Mouse (Mus musculus): Measurements from ENCODE around the gene Mob3c. TPM values are rescaled to one million over a fixed set of nuclear protein-coding genes. Genes with fewer than 3 reads are reported as not detected.
A peak's percentile ranks its signal among the peaks of the same experiment; 100 is the strongest.

Mob3c gene
- polyA plus RNA-seq, 1 experiment from 2014 or later: 6.0 TPM

DNA sequence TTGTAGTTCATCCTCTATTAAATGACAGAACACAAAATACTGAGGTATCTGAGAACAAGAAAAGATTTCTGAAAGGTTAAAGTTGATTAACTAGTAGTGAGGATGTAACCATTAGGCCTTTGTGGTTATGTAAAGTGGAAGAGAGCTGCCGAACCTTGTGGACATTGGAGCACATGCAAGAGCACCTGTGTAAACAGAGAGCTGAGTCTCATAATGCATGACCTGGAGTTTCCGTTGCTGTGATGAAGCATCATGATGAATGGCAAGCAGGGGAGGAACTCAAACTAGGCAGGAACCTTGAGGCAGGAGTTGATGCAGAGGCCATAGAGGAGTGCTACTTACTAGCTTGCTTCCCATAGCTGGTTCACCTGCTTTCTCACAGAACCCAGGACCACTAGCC lies 22.7 kb downstream of the Mob3c start:
- Histone ChIP-seq H3K36me3 (ENCODE audit: control insufficient read depth, insufficient read depth, low read length) (peaks cover 10% of the 10 kb centered on the region), H3K9me3 (ENCODE audit: control insufficient read depth, low read length) (no peaks in the 10 kb centered on the region), H3K4me1 (ENCODE audit: control insufficient read depth, insufficient read depth, low read length) (peaks cover 18% of the 10 kb centered on the region), H3K4me3 (ENCODE audit: low read depth, low read length) (no peak overlapping the region), H3K4me2 (ENCODE audit: low read depth, severe bottlenecking) (no peak overlapping the region), H3K27ac (replicated peaks; ENCODE audit: low read depth, low read length) (no peak overlapping the region), H3K27me3 (ENCODE audit: control insufficient read depth, insufficient read depth, low read length) (no peaks in the 10 kb centered on the region), H3K9ac (ENCODE audit: low read length) (no peak overlapping the region)
- no peak for DNase-seq (ENCODE audit: low spot score)
- no peak for ATAC-seq (ENCODE audit: insufficient number of reproducible peaks, low FRiP score, low TSS enrichment, low read depth)
- WGBS: 62% methylated on average over 2 of the region's 2 CpGs

DNA sequence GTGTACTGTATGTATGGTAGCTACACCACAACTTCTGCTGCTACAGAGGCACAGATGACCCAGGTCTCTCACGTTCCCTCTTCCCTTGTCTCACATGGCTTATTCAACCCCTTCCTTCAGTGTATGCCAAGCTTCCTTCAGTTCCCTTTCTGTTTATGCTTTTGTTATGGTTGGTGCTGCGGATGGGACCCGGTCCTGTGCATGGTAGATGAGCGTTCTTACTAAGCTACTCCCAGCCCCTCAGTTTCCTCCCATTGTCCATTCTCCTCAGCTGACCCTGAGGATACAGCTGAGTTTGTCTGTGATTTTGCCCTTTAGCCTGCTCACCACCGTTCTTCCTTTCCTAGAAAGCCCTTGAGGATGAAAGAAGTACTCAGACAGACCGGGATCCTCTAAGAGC lies 23.7 kb downstream of the Mob3c start:
- H3K36me3 ChIP-seq (ENCODE audit: control insufficient read depth, insufficient read depth, low read length): peaks cover 10% of the 10 kb centered on the region
- WGBS: 92% methylated on average over 6 of the region's 6 CpGs
- ATAC-seq (ENCODE audit: insufficient number of reproducible peaks, low FRiP score, low TSS enrichment, low read depth): no peak

DNA sequence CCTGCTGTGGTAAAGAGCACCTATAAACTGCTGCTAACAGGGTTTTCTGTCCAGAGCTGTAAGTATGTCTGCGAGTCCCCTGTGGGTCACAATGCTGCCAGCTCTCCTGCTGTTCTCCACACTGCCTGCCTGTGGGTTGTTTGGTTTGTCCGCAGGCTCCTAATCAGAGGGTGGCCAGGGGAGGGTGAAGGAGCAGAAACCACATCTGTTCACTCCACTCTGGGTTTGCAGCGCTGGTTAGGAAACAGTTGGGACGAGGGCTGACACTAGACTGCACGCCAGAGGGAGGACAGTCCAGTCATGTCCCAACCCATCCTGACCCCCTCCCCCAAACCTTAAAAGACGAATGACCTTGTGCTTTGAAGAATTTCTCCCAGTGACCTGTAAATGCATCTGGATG lies 27.2 kb downstream of the Mob3c start:
- 27% methylated on average over 6 of the region's 6 CpGs for WGBS
- Histone ChIP-seq H3K36me3 (ENCODE audit: control insufficient read depth, insufficient read depth, low read length) (peaks cover 6% of the 10 kb centered on the region), H3K27me3 (ENCODE audit: control insufficient read depth, insufficient read depth, low read length) (no peaks in the 10 kb centered on the region), H3K27ac (replicated peaks; ENCODE audit: low read depth, low read length) (0 out of 2 replicates have a peak overlapping the region, but pooled peaks have one; percentile 26), H3K9ac (ENCODE audit: low read length) (no peak overlapping the region), H3K4me2 (ENCODE audit: low read depth, severe bottlenecking) (no peak overlapping the region; the same call in 1 of the 2 replicates), H3K4me1 (ENCODE audit: control insufficient read depth, insufficient read depth, low read length) (peaks cover 25% of the 10 kb centered on the region), H3K4me3 (ENCODE audit: low read depth, low read length) (no peak overlapping the region), H3K9me3 (ENCODE audit: control insufficient read depth, low read length) (no peaks in the 10 kb centered on the region)
- peak; percentile 41; the same call in 1 of the 2 replicates for ATAC-seq (ENCODE audit: insufficient number of reproducible peaks, low FRiP score, low TSS enrichment, low read depth)
- DNase-seq (ENCODE audit: low spot score): no peak

More for the DNA sequence above, 23.7 kb downstream of the Mob3c start:
- Histone ChIP-seq H3K9me3 (ENCODE audit: control insufficient read depth, low read length) (no peaks in the 10 kb centered on the region), H3K4me1 (ENCODE audit: control insufficient read depth, insufficient read depth, low read length) (peaks cover 25% of the 10 kb centered on the region), H3K27ac (replicated peaks; ENCODE audit: low read depth, low read length) (no peak overlapping the region), H3K4me2 (ENCODE audit: low read depth, severe bottlenecking) (no peak overlapping the region), H3K9ac (ENCODE audit: low read length) (no peak overlapping the region), H3K4me3 (ENCODE audit: low read depth, low read length) (no peak overlapping the region), H3K27me3 (ENCODE audit: control insufficient read depth, insufficient read depth, low read length) (no peaks in the 10 kb centered on the region)
- DNase-seq (ENCODE audit: low spot score): no peak

DNA sequence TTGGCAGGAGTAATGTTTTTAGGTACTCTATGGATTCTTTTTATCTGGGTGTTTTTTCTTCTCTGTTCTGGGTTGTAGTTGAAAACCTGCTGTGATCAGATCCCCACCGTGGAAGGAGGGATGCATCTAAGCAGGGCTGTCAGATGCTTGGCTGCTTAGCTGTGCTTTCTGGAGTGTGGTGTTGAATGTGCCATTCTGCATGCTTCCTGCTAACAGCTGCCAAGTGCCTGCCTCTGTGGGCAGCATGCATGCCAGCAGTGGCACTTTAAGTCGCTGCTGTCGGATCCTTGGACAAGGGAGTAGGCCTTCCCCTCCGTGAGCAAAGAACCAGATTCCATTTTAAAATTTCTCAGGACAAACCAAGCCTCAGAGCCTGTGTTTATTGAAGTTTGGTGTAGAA lies 27.7 kb downstream of the Mob3c start:
- Histone ChIP-seq H3K4me3 (ENCODE audit: low read depth, low read length) (no peak overlapping the region), H3K27ac (replicated peaks; ENCODE audit: low read depth, low read length) (0 out of 2 replicates have a peak overlapping the region, but pooled peaks have one; percentile 26), H3K36me3 (ENCODE audit: control insufficient read depth, insufficient read depth, low read length) (peaks cover 6% of the 10 kb centered on the region), H3K4me1 (ENCODE audit: control insufficient read depth, insufficient read depth, low read length) (peaks cover 25% of the 10 kb centered on the region), H3K4me2 (ENCODE audit: low read depth, severe bottlenecking) (no peak overlapping the region; the same call in 1 of the 2 replicates), H3K9me3 (ENCODE audit: control insufficient read depth, low read length) (no peaks in the 10 kb centered on the region), H3K27me3 (ENCODE audit: control insufficient read depth, insufficient read depth, low read length) (no peaks in the 10 kb centered on the region), H3K9ac (ENCODE audit: low read length) (no peak overlapping the region)
- 71% methylated on average over 4 of the region's 4 CpGs for WGBS
- DNase-seq (ENCODE audit: low spot score) (no peak), ATAC-seq (ENCODE audit: insufficient number of reproducible peaks, low FRiP score, low TSS enrichment, low read depth) (no peak)

DNA sequence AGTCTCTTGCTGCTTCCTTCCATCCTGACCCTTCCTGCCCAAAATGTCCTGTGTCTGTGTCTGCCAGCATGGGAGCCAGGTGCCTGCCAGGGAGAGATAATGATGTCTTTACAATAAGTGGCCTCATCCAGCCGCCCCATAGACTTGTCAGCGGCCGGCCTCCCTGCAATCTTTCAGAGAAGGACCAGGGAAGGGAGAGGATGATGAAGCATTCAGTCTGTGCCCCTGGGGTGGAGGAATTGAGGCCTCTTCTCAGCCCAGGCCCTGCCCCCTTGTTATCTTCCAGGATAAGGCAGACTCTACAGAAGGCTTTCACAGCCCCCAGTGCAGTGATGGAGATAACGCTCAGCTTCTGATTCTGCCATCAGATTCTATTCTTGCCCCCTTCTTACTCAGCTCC lies 28.4 kb downstream of the Mob3c start:
- peaks cover 6% of the 10 kb centered on the region; the same call in 1 of the 2 replicates for H3K36me3 ChIP-seq (ENCODE audit: control insufficient read depth, insufficient read depth, low read length)
- no peak overlapping the region for H3K4me2 ChIP-seq (ENCODE audit: low read depth, severe bottlenecking)
- peaks cover 25% of the 10 kb centered on the region for H3K4me1 ChIP-seq (ENCODE audit: control insufficient read depth, insufficient read depth, low read length)
- H3K9me3 ChIP-seq (ENCODE audit: control insufficient read depth, low read length): no peaks in the 10 kb centered on the region
- no peak overlapping the region for H3K9ac ChIP-seq (ENCODE audit: low read length)
- no peak overlapping the region for H3K4me3 ChIP-seq (ENCODE audit: low read depth, low read length)
- DNase-seq (ENCODE audit: low spot score): no peak
- no peak overlapping the region for H3K27ac ChIP-seq (replicated peaks; ENCODE audit: low read depth, low read length)
- no peak for ATAC-seq (ENCODE audit: insufficient number of reproducible peaks, low FRiP score, low TSS enrichment, low read depth)
- no peaks in the 10 kb centered on the region for H3K27me3 ChIP-seq (ENCODE audit: control insufficient read depth, insufficient read depth, low read length)
- WGBS: 71% methylated on average over 4 of the region's 4 CpGs

DNA sequence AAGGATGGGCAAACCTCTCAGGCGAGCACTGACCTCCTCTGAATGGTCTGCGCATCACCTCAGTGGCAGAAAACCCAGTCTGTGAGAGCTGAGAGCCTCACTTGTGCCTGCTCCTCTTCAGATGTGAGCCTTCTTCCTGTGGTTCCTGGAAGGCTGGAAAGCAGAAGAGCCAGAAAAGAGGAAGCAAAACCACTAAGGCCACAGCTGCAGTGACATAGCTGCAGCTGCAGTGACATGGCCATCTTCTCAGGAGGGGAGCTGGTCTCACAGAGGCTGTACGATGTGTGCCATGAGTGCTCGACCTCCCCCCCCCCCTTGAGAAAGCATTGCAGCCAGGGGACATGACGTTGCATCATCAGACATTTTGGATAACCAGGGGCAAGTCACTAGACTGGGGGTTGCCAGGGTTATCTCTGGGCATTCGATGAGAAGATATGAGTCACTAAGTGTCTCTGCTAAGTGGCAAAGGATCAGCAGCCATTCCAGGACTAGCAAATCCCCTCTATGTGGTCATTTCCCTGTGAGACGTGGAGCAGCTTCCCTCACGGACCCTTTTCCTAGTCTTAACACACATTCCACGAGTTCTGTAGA lies 29.5 kb downstream of the Mob3c start:
- Histone ChIP-seq H3K4me2 (ENCODE audit: low read depth, severe bottlenecking) (no peak overlapping the region), H3K4me3 (ENCODE audit: low read depth, low read length) (no peak overlapping the region), H3K27me3 (ENCODE audit: control insufficient read depth, insufficient read depth, low read length) (no peaks in the 10 kb centered on the region), H3K36me3 (ENCODE audit: control insufficient read depth, insufficient read depth, low read length) (0 out of 2 replicates have a peak, but pooled peaks cover 4% of the 10 kb centered on the region), H3K9ac (ENCODE audit: low read length) (no peak overlapping the region), H3K27ac (replicated peaks; ENCODE audit: low read depth, low read length) (no peak overlapping the region), H3K9me3 (ENCODE audit: control insufficient read depth, low read length) (no peaks in the 10 kb centered on the region), H3K4me1 (ENCODE audit: control insufficient read depth, insufficient read depth, low read length) (peaks cover 29% of the 10 kb centered on the region)
- no peak for ATAC-seq (ENCODE audit: insufficient number of reproducible peaks, low FRiP score, low TSS enrichment, low read depth)
- DNase-seq (ENCODE audit: low spot score): no peak
- 87% methylated on average over 9 of the region's 9 CpGs for WGBS

DNA sequence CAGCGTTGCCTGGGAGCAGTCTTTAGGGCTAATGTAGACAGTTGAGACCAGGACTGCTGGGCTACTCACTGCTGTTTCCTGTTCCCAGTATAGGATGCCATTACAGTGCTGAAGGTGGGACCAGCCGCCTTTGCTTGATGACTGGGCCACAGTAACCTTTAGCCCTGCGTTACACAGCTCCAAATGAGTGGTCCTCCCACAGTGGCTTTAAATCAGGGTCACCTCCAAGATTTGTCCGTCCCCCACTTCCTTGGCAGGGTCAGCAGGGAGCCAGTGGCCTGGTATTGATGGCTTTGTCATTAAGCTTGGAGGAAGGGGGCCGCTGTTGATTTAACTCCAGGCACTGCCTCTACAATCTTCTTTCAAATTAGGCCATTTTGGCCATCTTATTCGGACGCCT lies 35.5 kb downstream of the Mob3c start:
- Histone ChIP-seq H3K27ac (replicated peaks; ENCODE audit: low read depth, low read length) (peak overlapping the region; percentile 87), H3K4me3 (ENCODE audit: low read depth, low read length) (no peak overlapping the region), H3K9me3 (ENCODE audit: control insufficient read depth, low read length) (no peaks in the 10 kb centered on the region), H3K27me3 (ENCODE audit: control insufficient read depth, insufficient read depth, low read length) (no peaks in the 10 kb centered on the region), H3K9ac (ENCODE audit: low read length) (no peak overlapping the region), H3K36me3 (ENCODE audit: control insufficient read depth, insufficient read depth, low read length) (0 out of 2 replicates have a peak, but pooled peaks cover 4% of the 10 kb centered on the region), H3K4me2 (ENCODE audit: low read depth, severe bottlenecking) (no peak overlapping the region), H3K4me1 (ENCODE audit: control insufficient read depth, insufficient read depth, low read length) (peaks cover 23% of the 10 kb centered on the region)
- WGBS: 17% methylated on average over 7 of the region's 7 CpGs
- peak; percentile 37; the same call in 1 of the 2 replicates for ATAC-seq (ENCODE audit: insufficient number of reproducible peaks, low FRiP score, low TSS enrichment, low read depth)
- peak; percentile 44 for DNase-seq (ENCODE audit: low spot score)

DNA sequence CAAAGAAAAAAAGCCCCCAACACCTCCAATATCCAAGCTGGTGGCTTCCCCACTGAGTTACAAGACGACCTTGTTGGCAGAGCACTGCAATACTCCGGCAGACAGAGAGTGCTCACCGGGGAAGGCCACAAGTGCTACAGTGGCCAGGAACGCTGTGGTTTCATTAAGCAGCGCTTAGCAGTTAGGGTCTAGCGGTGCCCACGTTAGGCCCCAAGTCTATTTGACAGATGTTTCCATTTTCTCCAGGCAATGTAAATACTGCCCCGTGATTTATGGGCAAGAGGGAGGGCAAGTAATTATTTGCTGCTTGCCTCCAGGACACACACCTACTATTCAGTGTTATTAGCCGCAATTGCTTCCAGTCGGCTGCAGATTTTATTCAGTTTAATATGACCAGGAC lies 36.0 kb downstream of the Mob3c start:
- Histone ChIP-seq H3K27me3 (ENCODE audit: control insufficient read depth, insufficient read depth, low read length) (no peaks in the 10 kb centered on the region), H3K4me1 (ENCODE audit: control insufficient read depth, insufficient read depth, low read length) (peaks cover 27% of the 10 kb centered on the region), H3K4me2 (ENCODE audit: low read depth, severe bottlenecking) (no peak overlapping the region), H3K9ac (ENCODE audit: low read length) (no peak overlapping the region), H3K9me3 (ENCODE audit: control insufficient read depth, low read length) (no peaks in the 10 kb centered on the region), H3K4me3 (ENCODE audit: low read depth, low read length) (no peak overlapping the region), H3K27ac (replicated peaks; ENCODE audit: low read depth, low read length) (peak overlapping the region; percentile 87; the same call in 1 of the 2 replicates), H3K36me3 (ENCODE audit: control insufficient read depth, insufficient read depth, low read length) (0 out of 2 replicates have a peak, but pooled peaks cover 4% of the 10 kb centered on the region)
- WGBS: 6% methylated on average over 10 of the region's 10 CpGs
- peak; percentile 84 for ATAC-seq (ENCODE audit: insufficient number of reproducible peaks, low FRiP score, low TSS enrichment, low read depth)
- peak; percentile 76 for DNase-seq (ENCODE audit: low spot score)
